Mouse (Mus musculus) E14TG2a.4 (cell line): Measurements from ENCODE around the gene Tdgf1.
A peak's percentile ranks its signal among the peaks of the same experiment; 100 is the strongest.

Experiments
- H3K27me3 ChIP-seq: 2 replicates; pipeline ENCODE4 v1.6.1; 2014; ENCODE audit warnings: low read length, control low read depth; ENCODE audit not compliant: insufficient read depth
- H3K36me3 ChIP-seq: 2 replicates; pipeline ENCODE4 v1.6.1; 2014; ENCODE audit warnings: low read length, control low read depth; ENCODE audit not compliant: insufficient read depth
- H3K4me1 ChIP-seq: replicated peaks from 2 replicates; pipeline ENCODE4 v1.6.1; 2014; ENCODE audit warnings: low read depth, low read length, control low read depth
- H3K4me3 ChIP-seq: replicated peaks from 2 replicates; pipeline ENCODE4 v1.5.1; 2014; ENCODE audit warnings: mild to moderate bottlenecking, low read length
- H3K9me3 ChIP-seq: 2 replicates; pipeline ENCODE4 v1.6.1; 2014; ENCODE audit warnings: low read length, control low read depth
- CTCF ChIP-seq: conservative IDR thresholded peaks from 2 replicates; pipeline ENCODE4 v1.5.1; 2014; ENCODE audit warnings: low read length
- NANOG ChIP-seq: IDR thresholded peaks from 2 replicates; pipeline ENCODE4 v1.6.1; 2014; ENCODE audit warnings: borderline replicate concordance, low read length, mixed read lengths
- POU5F1 ChIP-seq: IDR thresholded peaks from 2 replicates; pipeline ENCODE4 v1.6.1; 2014; ENCODE audit warnings: low read length, borderline replicate concordance

The Tdgf1 gene

GRCm38 (mm10) chr9:110896595-110896994 lies 49.4 kb downstream of the Tdgf1 start:
- TF ChIP-seq NANOG (no peak), CTCF (no peak), POU5F1 (no peak)
- Histone ChIP-seq H3K27me3 (no peaks in the 10 kb centered on the region), H3K36me3 (peaks cover 59% of the 10 kb centered on the region), H3K4me3 (peak overlapping the region; percentile 35), H3K4me1 (peaks cover 40% of the 10 kb centered on the region), H3K9me3 (no peaks in the 10 kb centered on the region)

GRCm38 (mm10) chr9:110895994-110896393 lies 50.0 kb downstream of the Tdgf1 start:
- H3K9me3 ChIP-seq = no peaks in the 10 kb centered on the region
- H3K4me1 ChIP-seq = peaks cover 44% of the 10 kb centered on the region
- H3K4me3 ChIP-seq = peak overlapping the region; percentile 35

GRCm38 (mm10) chr9:110895507-110895906 lies 50.5 kb downstream of the Tdgf1 start:
- Histone ChIP-seq H3K27me3 (no peaks in the 10 kb centered on the region), H3K4me3 (peak overlapping the region; percentile 23; the same call in 1 of the 2 replicates), H3K4me1 (peaks cover 49% of the 10 kb centered on the region), H3K9me3 (no peaks in the 10 kb centered on the region), H3K36me3 (peaks cover 70% of the 10 kb centered on the region)
- TF ChIP-seq NANOG (no peak), POU5F1 (no peak), CTCF (peak; percentile 31; the same call in 1 of the 2 replicates)

More at GRCm38 (mm10) chr9:110895994-110896393, 50.0 kb downstream of the Tdgf1 start:
- Histone ChIP-seq H3K36me3 (peaks cover 65% of the 10 kb centered on the region), H3K27me3 (no peaks in the 10 kb centered on the region)
- no peak for TF ChIP-seq CTCF
- TF ChIP-seq NANOG = no peak
- no peak for TF ChIP-seq POU5F1

- peaks cover 66% of the 10 kb centered on the region for H3K4me1 ChIP-seq
Measured at GRCm38 (mm10) chr9:110893429-110893828, 52.5 kb downstream of the Tdgf1 start.

GRCm38 (mm10) chr9:110892552-110892951 lies 53.4 kb downstream of the Tdgf1 start:
- peaks cover 51% of the 10 kb centered on the region for H3K36me3 ChIP-seq
- H3K4me1 ChIP-seq = peaks cover 72% of the 10 kb centered on the region
- no peaks in the 10 kb centered on the region for H3K27me3 ChIP-seq
- H3K4me3 ChIP-seq = no peak overlapping the region
- no peak for TF ChIP-seq CTCF
- no peak for TF ChIP-seq POU5F1
- TF ChIP-seq NANOG = no peak
- no peaks in the 10 kb centered on the region for H3K9me3 ChIP-seq

More at GRCm38 (mm10) chr9:110893429-110893828, 52.5 kb downstream of the Tdgf1 start:
- Histone ChIP-seq H3K9me3 (no peaks in the 10 kb centered on the region), H3K27me3 (no peaks in the 10 kb centered on the region), H3K36me3 (peaks cover 60% of the 10 kb centered on the region), H3K4me3 (0 out of 2 replicates have a peak overlapping the region, but pooled peaks have one; percentile 29)
- no peak for TF ChIP-seq CTCF
- no peak for TF ChIP-seq NANOG
- TF ChIP-seq POU5F1 = no peak

- no peaks in the 10 kb centered on the region for H3K27me3 ChIP-seq
- H3K4me1 ChIP-seq = peaks cover 72% of the 10 kb centered on the region
- TF ChIP-seq NANOG = no peak
- no peak for TF ChIP-seq CTCF
- no peak for TF ChIP-seq POU5F1
- H3K4me3 ChIP-seq = no peak overlapping the region
- peaks cover 55% of the 10 kb centered on the region for H3K36me3 ChIP-seq
- no peaks in the 10 kb centered on the region for H3K9me3 ChIP-seq
Measured at GRCm38 (mm10) chr9:110891077-110891828, 54.7 kb downstream of the Tdgf1 start.

GRCm38 (mm10) chr9:110890026-110890783 lies 55.8 kb downstream of the Tdgf1 start:
- Histone ChIP-seq H3K4me3 (peak overlapping the region; percentile 69), H3K36me3 (peaks cover 66% of the 10 kb centered on the region), H3K27me3 (no peaks in the 10 kb centered on the region), H3K4me1 (peaks cover 65% of the 10 kb centered on the region), H3K9me3 (no peaks in the 10 kb centered on the region)
- TF ChIP-seq NANOG (no peak), CTCF (peak; percentile 93)
